Mouse (Mus musculus) c-Kit-positive CD71-positive TER-119-negative erythroid progenitor cells, embryonic 14.5 days (primary cell): ENCODE results near the gene Pip5kl1.
A peak's percentile ranks its signal among the peaks of the same experiment; 100 is the strongest.

Experiments
- DNase-seq: peaks from one replicate; pipeline ENCODE4 v3.0.0-alpha.2; 2013; ENCODE audit warnings: low read depth

The Pip5kl1 gene

GRCm38 (mm10) chr2:32612274-32612673 lies 37.7 kb downstream of the Pip5kl1 start:
- no peak for DNase-seq

- DNase-seq: no peak
Measured at GRCm38 (mm10) chr2:32617109-32617508, 42.5 kb downstream of the Pip5kl1 start.

GRCm38 (mm10) chr2:32617601-32618000 lies 43.0 kb downstream of the Pip5kl1 start:
- no peak for DNase-seq

- DNase-seq: no peak
Measured at GRCm38 (mm10) chr2:32618051-32618450, 43.5 kb downstream of the Pip5kl1 start.

GRCm38 (mm10) chr2:32620682-32621516 lies 46.3 kb downstream of the Pip5kl1 start:
- no peak for DNase-seq

- DNase-seq: no peak
Measured at GRCm38 (mm10) chr2:32621517-32621859, 46.9 kb downstream of the Pip5kl1 start, which contains the start of gene Ak1. Ak1 (plus strand) TSS chr2:32621758.

GRCm38 (mm10) chr2:32624111-32624748 lies 49.6 kb downstream of the Pip5kl1 start:
- no peak for DNase-seq

GRCm38 (mm10) chr2:32625212-32625872 lies 50.7 kb downstream of the Pip5kl1 start:
- no peak for DNase-seq

- no peak for DNase-seq
Measured at GRCm38 (mm10) chr2:32625873-32626694, 51.5 kb downstream of the Pip5kl1 start.

- no peak for DNase-seq
Measured at GRCm38 (mm10) chr2:32627266-32628043, 52.9 kb downstream of the Pip5kl1 start.

- no peak for DNase-seq
Measured at GRCm38 (mm10) chr2:32628044-32628550, 53.5 kb downstream of the Pip5kl1 start.

GRCm38 (mm10) chr2:32628729-32629128 lies 54.1 kb downstream of the Pip5kl1 start:
- no peak for DNase-seq

- no peak for DNase-seq
Measured at GRCm38 (mm10) chr2:32629276-32629976, 54.8 kb downstream of the Pip5kl1 start.

GRCm38 (mm10) chr2:32630036-32630435 lies 55.4 kb downstream of the Pip5kl1 start:
- no peak for DNase-seq

GRCm38 (mm10) chr2:32631046-32631445 lies 56.4 kb downstream of the Pip5kl1 start:
- DNase-seq: no peak

- peak; percentile 82 for DNase-seq
Measured at GRCm38 (mm10) chr2:32631737-32632394, 57.3 kb downstream of the Pip5kl1 start.
